ENCODE assay signal across 8 mouse cellular contexts in the genomic region with DNA sequence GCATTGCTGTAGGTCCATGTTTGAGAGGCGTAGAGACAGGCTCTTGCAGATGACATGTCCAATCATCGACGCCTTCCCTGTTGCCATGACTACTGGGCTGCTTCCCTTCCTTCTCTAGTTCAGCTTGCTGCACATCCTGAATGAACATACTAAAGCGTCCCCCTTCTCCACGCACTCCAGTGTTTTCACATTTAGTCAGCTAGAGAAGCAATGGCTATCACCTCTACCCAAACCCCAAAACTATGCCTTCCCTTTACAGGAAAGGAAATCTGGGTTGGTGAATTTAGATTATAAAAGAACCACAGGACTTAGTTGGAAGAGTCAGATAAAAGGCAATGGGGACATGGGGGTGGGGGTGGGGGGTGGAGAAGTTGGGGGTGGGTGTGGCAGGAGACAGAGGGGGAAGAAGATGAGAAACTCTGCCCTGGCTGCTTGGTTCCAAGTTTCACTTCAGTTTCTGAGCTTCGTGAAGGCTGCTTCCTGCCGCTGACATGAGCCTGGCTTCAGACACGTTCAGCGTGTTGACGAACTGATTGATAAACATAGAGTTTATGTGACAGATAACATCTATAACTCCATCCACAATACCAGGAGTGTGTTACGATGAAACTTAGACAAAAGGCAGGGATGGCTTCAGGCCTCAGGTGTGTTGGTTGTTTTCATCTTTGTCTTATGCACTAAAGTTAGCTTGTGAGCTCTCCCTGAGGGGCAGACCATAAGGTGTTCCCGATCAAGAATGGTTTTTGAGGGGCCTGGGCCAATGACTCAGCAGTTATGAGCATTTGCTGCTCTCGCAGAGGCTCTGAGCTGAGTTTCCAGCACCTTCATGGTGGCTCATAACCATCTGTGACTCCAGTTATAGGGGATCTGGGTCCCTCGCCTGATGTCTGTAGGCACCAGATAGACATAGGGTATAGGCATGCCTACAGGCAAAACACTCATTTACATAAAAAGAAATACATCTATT. TPM values are rescaled to one million over a fixed set of nuclear protein-coding genes. Genes with fewer than 3 reads are reported as not detected.
DNase-seq lines count a peak whose midpoint lies in the region; ATAC-seq and TF ChIP-seq lines count a peak whose summit lies in the region.

No protein-coding gene starts in this region.

- no peak overlapping the region for H3K4me2 ChIP-seq in forebrain, embryonic 12.5 days
- H3K4me2 ChIP-seq in hindbrain, embryonic 15.5 days = peak overlapping the region; percentile 30; the same call in 1 of the 2 replicates
- no peak overlapping the region for H3K4me2 ChIP-seq in limb, embryonic 12.5 days
- peak overlapping the region; percentile 27 for H3K4me2 ChIP-seq in midbrain, embryonic 13.5 days (replicated peaks)
- no peak overlapping the region for H3K4me2 ChIP-seq in stomach, embryonic 16.5 days (ENCODE audit: low read depth, low read length)

- peaks cover 4% of the 10 kb centered on the region for H3K79me2 ChIP-seq in MEL (ENCODE audit: control insufficient read depth, insufficient read depth, low read length, poor library complexity)

- WGBS in forebrain, embryonic 12.5 days = 78% methylated on average over 14 of the region's 14 CpGs
- 63% methylated on average over 14 of the region's 14 CpGs for WGBS in hindbrain, embryonic 15.5 days
- WGBS in limb, embryonic 12.5 days = 66% methylated on average over 14 of the region's 14 CpGs
- 64% methylated on average over 14 of the region's 14 CpGs for WGBS in midbrain, embryonic 13.5 days
- 50% methylated on average over 14 of the region's 14 CpGs for WGBS in stomach, embryonic 16.5 days

- peak overlapping the region; percentile 58 for H3K9ac ChIP-seq in MEL (ENCODE audit: control insufficient read depth, low read depth, low read length, poor library complexity, severe bottlenecking)
- no peak overlapping the region for H3K9ac ChIP-seq in forebrain, embryonic 12.5 days
- H3K9ac ChIP-seq in hindbrain, embryonic 15.5 days = no peak overlapping the region
- H3K9ac ChIP-seq in limb, embryonic 12.5 days (replicated peaks) = no peak overlapping the region
- no peak overlapping the region for H3K9ac ChIP-seq in midbrain, embryonic 13.5 days (replicated peaks)
- H3K9ac ChIP-seq in stomach, embryonic 16.5 days (ENCODE audit: low read length) = no peak overlapping the region

- DNase-seq in A20 (ENCODE audit: low read depth, low spot score) (peak; percentile 90), MEL (ENCODE audit: low read depth, low spot score) (peak; percentile 94)
- DNase-seq in ovary, postnatal 36 days (ENCODE audit: low spot score) = no peak

- ATAC-seq in forebrain, embryonic 12.5 days (ENCODE audit: low FRiP score) = peak; percentile 81
- ATAC-seq in hindbrain, embryonic 15.5 days (ENCODE audit: low FRiP score, low read depth) = peak; percentile 94
- no peak for ATAC-seq in limb, embryonic 12.5 days (ENCODE audit: insufficient number of reproducible peaks, insufficient read depth, low FRiP score, low TSS enrichment, low read depth)
- ATAC-seq in midbrain, embryonic 13.5 days = peak; percentile 91
- peak; percentile 34; the same call in 1 of the 2 replicates for ATAC-seq in stomach, embryonic 16.5 days (ENCODE audit: insufficient read depth, low FRiP score)

- H3K27ac ChIP-seq in MEL (ENCODE audit: control insufficient read depth, low read depth, low read length) = peak overlapping the region; percentile 95
- no peak overlapping the region; the same call in 1 of the 2 replicates for H3K27ac ChIP-seq in forebrain, embryonic 12.5 days
- H3K27ac ChIP-seq in hindbrain, embryonic 15.5 days (replicated peaks) = peak overlapping the region; percentile 67
- H3K27ac ChIP-seq in limb, embryonic 12.5 days = peak overlapping the region; percentile 62; the same call in 1 of the 2 replicates
- peak overlapping the region; percentile 64; the same call in 1 of the 2 replicates for H3K27ac ChIP-seq in midbrain, embryonic 13.5 days
- peak overlapping the region; percentile 65 for H3K27ac ChIP-seq in stomach, embryonic 16.5 days (ENCODE audit: low read length)

- H3K4me1 ChIP-seq in MEL (ENCODE audit: control insufficient read depth in 1 of 2, insufficient read depth in 2 of 2, low read length in 2 of 2) = peaks cover 39 to 82% of the 10 kb centered on the region in 2 experiments
- peaks cover 20% of the 10 kb centered on the region for H3K4me1 ChIP-seq in forebrain, embryonic 12.5 days
- peaks cover 19% of the 10 kb centered on the region for H3K4me1 ChIP-seq in hindbrain, embryonic 15.5 days (replicated peaks)
- peaks cover 33% of the 10 kb centered on the region for H3K4me1 ChIP-seq in limb, embryonic 12.5 days (replicated peaks)
- H3K4me1 ChIP-seq in midbrain, embryonic 13.5 days (replicated peaks) = peaks cover 24% of the 10 kb centered on the region
- H3K4me1 ChIP-seq in stomach, embryonic 16.5 days (ENCODE audit: control insufficient read depth, insufficient read depth, low read length) = peaks cover 26% of the 10 kb centered on the region

- TF ChIP-seq EP300 in MEL (IDR thresholded peaks at IDR 0.05; ENCODE audit: low read depth in 1 of 2, low read length in 2 of 2) = peak; percentile 87 to 95

- TF ChIP-seq RAD21 in MEL (IDR thresholded peaks at IDR 0.05; ENCODE audit: low read depth, low read length) = no peak

- peaks cover 3 to 83% of the 10 kb centered on the region in 2 experiments for H3K36me3 ChIP-seq in MEL (ENCODE audit: control insufficient read depth in 1 of 2, insufficient read depth in 2 of 2, low read length in 2 of 2)
- H3K36me3 ChIP-seq in forebrain, embryonic 12.5 days (replicated peaks) = no peaks in the 10 kb centered on the region
- no peaks in the 10 kb centered on the region for H3K36me3 ChIP-seq in hindbrain, embryonic 15.5 days
- H3K36me3 ChIP-seq in limb, embryonic 12.5 days = no peaks in the 10 kb centered on the region
- H3K36me3 ChIP-seq in midbrain, embryonic 13.5 days = no peaks in the 10 kb centered on the region
- H3K36me3 ChIP-seq in stomach, embryonic 16.5 days (ENCODE audit: control insufficient read depth, insufficient read depth, low read length) = no peaks in the 10 kb centered on the region

- TF ChIP-seq CTCF in MEL (IDR thresholded peaks at IDR 0.05 in 2 of 3, conservative IDR thresholded peaks at IDR 0.05 in 1 of 3; ENCODE audit: control insufficient read depth in 1 of 3, insufficient read depth in 1 of 3, low read depth in 2 of 3, low read length in 3 of 3, poor library complexity in 1 of 3, severe bottlenecking in 1 of 3) = no peak

- H3K4me3 ChIP-seq in MEL (ENCODE audit: control insufficient read depth in 1 of 2, insufficient read depth in 1 of 2, low read depth in 2 of 2, low read length in 2 of 2) = peak overlapping the region; percentile 19 to 20; a peak in 3 of 4 replicates
- no peak overlapping the region for H3K4me3 ChIP-seq in forebrain, embryonic 12.5 days (replicated peaks)
- no peak overlapping the region for H3K4me3 ChIP-seq in hindbrain, embryonic 15.5 days
- H3K4me3 ChIP-seq in limb, embryonic 12.5 days (replicated peaks) = no peak overlapping the region
- H3K4me3 ChIP-seq in midbrain, embryonic 13.5 days (replicated peaks) = no peak overlapping the region
- no peak overlapping the region for H3K4me3 ChIP-seq in stomach, embryonic 16.5 days (replicated peaks; ENCODE audit: low read length)

- peak in 1 of 2 experiments; percentile 52; a peak in 1 of 4 replicates for TF ChIP-seq POLR2A in MEL (IDR thresholded peaks at IDR 0.05; ENCODE audit: control insufficient read depth in 1 of 2, insufficient read depth in 1 of 2, low read depth in 1 of 2, low read length in 2 of 2, poor library complexity in 1 of 2)

- no peaks in the 10 kb centered on the region for H3K9me3 ChIP-seq in MEL (replicated peaks; ENCODE audit: insufficient read depth, low read length)
- H3K9me3 ChIP-seq in forebrain, embryonic 12.5 days = no peaks in the 10 kb centered on the region
- no peaks in the 10 kb centered on the region for H3K9me3 ChIP-seq in hindbrain, embryonic 15.5 days
- H3K9me3 ChIP-seq in limb, embryonic 12.5 days = no peaks in the 10 kb centered on the region
- H3K9me3 ChIP-seq in midbrain, embryonic 13.5 days = no peaks in the 10 kb centered on the region
- no peaks in the 10 kb centered on the region for H3K9me3 ChIP-seq in stomach, embryonic 16.5 days (replicated peaks; ENCODE audit: control insufficient read depth, low read length)

- H3K27me3 ChIP-seq in MEL (ENCODE audit: control insufficient read depth in 1 of 2, insufficient read depth in 2 of 2, low read length in 2 of 2) = no peaks in the 10 kb centered on the region
- no peaks in the 10 kb centered on the region for H3K27me3 ChIP-seq in forebrain, embryonic 12.5 days
- no peaks in the 10 kb centered on the region for H3K27me3 ChIP-seq in hindbrain, embryonic 15.5 days
- H3K27me3 ChIP-seq in limb, embryonic 12.5 days = no peaks in the 10 kb centered on the region
- no peaks in the 10 kb centered on the region for H3K27me3 ChIP-seq in midbrain, embryonic 13.5 days
- H3K27me3 ChIP-seq in stomach, embryonic 16.5 days (ENCODE audit: control insufficient read depth, insufficient read depth, low read length) = no peaks in the 10 kb centered on the region

TF ChIP-seq in MEL, 35 proteins besides CTCF, POLR2A, EP300 and RAD21 (continues in another document):
- TF ChIP-seq ZKSCAN1 (IDR thresholded peaks at IDR 0.05; ENCODE audit: low read depth, low read length) = no peak
- TF ChIP-seq E2F4 (IDR thresholded peaks at IDR 0.05; ENCODE audit: borderline replicate concordance, low read depth, low read length) = no peak
- TF ChIP-seq ETS1 (IDR thresholded peaks at IDR 0.05; ENCODE audit: low read depth, low read length) = peak; percentile 95

RNA-seq across cellular contexts. Expression of gene Dapp1, which starts 28.1 kb away (rescaled TPM):
- total RNA-seq in MEL (2012; rRNA removed) = 45.7 and 59.0 TPM in 2 replicates
- polyA plus RNA-seq in MEL (2012; ENCODE audit: insufficient read depth in 1 of 2, insufficient read length in 2 of 2, low read depth in 1 of 2, low replicate concordance in 2 of 2, missing spikeins in 1 of 2) = 10 to 100 TPM; 67.3 to 91.5 TPM
- 3.8 and 5.5 TPM in 2 replicates for polyA plus RNA-seq in forebrain, embryonic 12.5 days (2016; fragmentation: Nextera tagmentation; extraction: Ambion mirVana)
- polyA plus RNA-seq in hindbrain, embryonic 15.5 days (2015; fragmentation: Nextera tagmentation; extraction: Ambion mirVana) = 1.7 TPM in 2 replicates
- polyA plus RNA-seq in limb, embryonic 12.5 days (2016; fragmentation: Nextera tagmentation; extraction: Ambion mirVana) = 2.9 and 3.3 TPM in 2 replicates
- 0.67 and 1.2 TPM in 2 replicates for polyA plus RNA-seq in midbrain, embryonic 13.5 days (2015; fragmentation: Nextera tagmentation; extraction: Ambion mirVana)
- polyA plus RNA-seq in stomach, embryonic 16.5 days (2015; fragmentation: Nextera tagmentation; extraction: Ambion mirVana) = 17.3 and 18.0 TPM in 2 replicates

RNA-seq across cellular contexts. Expression of gene Lamtor3, which starts 34.9 kb away (rescaled TPM):
- 73.3 and 77.5 TPM in 2 replicates for total RNA-seq in MEL (2012; rRNA removed)
- 10 to 100 TPM in 1 of 2 experiments, not detected in 1; 88.3 TPM for polyA plus RNA-seq in MEL (2012; ENCODE audit: insufficient read depth in 1 of 2, insufficient read length in 2 of 2, low read depth in 1 of 2, low replicate concordance in 2 of 2, missing spikeins in 1 of 2)
- polyA plus RNA-seq in forebrain, embryonic 12.5 days (2016; fragmentation: Nextera tagmentation; extraction: Ambion mirVana) = 103 and 106 TPM in 2 replicates
- 126 and 130 TPM in 2 replicates for polyA plus RNA-seq in hindbrain, embryonic 15.5 days (2015; fragmentation: Nextera tagmentation; extraction: Ambion mirVana)
- 94.0 and 98.3 TPM in 2 replicates for polyA plus RNA-seq in limb, embryonic 12.5 days (2016; fragmentation: Nextera tagmentation; extraction: Ambion mirVana)
- 120 and 122 TPM in 2 replicates for polyA plus RNA-seq in midbrain, embryonic 13.5 days (2015; fragmentation: Nextera tagmentation; extraction: Ambion mirVana)
- 113 and 118 TPM in 2 replicates for polyA plus RNA-seq in stomach, embryonic 16.5 days (2015; fragmentation: Nextera tagmentation; extraction: Ambion mirVana)

Comparison
In these comparisons a context has a peak if more than half of its experiments do, and no peak if none do; other contexts are left out.
1. H3K4me3 ChIP-seq: peak in MEL (2 of 2); none in forebrain, embryonic 12.5 days (single experiment), hindbrain, embryonic 15.5 days (single experiment), limb, embryonic 12.5 days (single experiment), midbrain, embryonic 13.5 days (single experiment) and stomach, embryonic 16.5 days (single experiment).
2. H3K4me2 ChIP-seq: peak in hindbrain, embryonic 15.5 days (single experiment) and midbrain, embryonic 13.5 days (single experiment); none in forebrain, embryonic 12.5 days (single experiment), limb, embryonic 12.5 days (single experiment) and stomach, embryonic 16.5 days (single experiment).